Mouse (Mus musculus): Measurements from ENCODE around the gene Slc16a12.

DNA sequence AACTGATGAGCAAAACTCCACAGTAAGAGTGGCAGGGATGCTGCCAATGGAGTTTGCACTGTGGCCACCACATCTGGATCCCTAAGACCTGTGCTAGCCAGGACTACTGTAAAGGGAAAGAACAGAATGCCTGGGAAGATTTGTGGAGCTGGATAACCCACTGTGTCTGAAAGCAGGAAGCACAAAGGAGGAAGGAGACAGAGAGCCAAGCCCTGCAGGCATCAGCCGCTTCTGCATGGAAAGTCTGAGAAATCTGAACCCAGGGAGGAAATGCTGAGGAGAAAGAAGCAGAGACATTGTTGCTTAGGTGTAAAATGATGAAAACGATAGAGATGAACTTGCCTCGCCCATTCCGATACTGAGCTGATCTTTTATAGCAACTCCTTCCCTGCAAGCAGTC lies 22.5 kb downstream of the Slc16a12 start:
- no peak for TF ChIP-seq POLR2A (IDR thresholded peaks at IDR 0.05; ENCODE audit: extremely low read depth, insufficient read depth, low read length)
- no peak for TF ChIP-seq CTCF (IDR thresholded peaks at IDR 0.05; ENCODE audit: extremely low read depth, insufficient read depth, low read length)

Measured in cortical plate, adult 2 months (tissue).